Mouse (Mus musculus) kidney, postnatal 25 days (tissue): ENCODE results near the gene Elmo1.

Source experiments
- DNase-seq, 2 experiments: peaks; one replicate each; pipeline ENCODE4 v3.0.0; 2021; ENCODE audit warnings: mixed read lengths in 2 of 2

The Elmo1 gene

DNA sequence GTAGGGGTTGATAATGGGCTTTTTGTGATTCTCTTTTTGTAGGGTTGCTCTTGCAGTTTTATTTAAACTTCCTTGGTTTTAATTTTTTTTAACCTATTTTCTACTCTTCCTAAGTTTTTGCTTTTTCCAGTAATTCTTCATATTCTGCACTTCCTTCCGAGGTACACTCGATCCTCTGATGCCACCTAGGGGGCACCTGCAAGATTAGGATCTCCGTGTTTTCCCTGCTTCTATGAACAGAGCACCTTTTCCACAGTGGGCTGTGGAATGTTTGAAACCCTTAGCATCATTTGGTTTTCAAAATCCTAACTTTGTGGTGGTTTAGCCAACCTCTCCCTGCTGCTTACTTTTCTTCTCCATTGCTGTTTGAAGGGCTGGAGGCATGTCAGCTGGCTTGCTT is 181.4 kb downstream of the Elmo1 start:
- DNase-seq, result peak in 1 of 2 experiments; percentile 26

DNA sequence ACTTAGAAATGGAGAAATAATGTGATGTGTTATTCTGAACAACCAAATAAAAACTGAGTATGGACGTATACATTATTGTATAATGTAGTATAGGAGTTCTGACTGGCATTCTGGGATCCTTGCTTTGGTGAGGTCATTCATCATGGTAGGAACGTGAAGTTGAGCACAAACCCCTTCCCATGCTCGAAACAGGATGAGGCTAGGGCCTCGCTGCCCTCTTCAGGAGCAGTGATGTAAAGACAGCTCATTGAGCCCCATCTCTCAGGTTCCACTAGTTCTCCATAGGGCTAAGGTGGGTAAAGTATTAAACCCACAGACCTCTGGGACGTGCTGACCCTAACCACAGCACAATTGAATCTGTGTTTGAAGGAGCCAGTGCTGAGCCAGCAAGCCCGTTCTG is 182.2 kb downstream of the Elmo1 start:
- peak in 1 of 2 experiments; percentile 8 for DNase-seq

DNA sequence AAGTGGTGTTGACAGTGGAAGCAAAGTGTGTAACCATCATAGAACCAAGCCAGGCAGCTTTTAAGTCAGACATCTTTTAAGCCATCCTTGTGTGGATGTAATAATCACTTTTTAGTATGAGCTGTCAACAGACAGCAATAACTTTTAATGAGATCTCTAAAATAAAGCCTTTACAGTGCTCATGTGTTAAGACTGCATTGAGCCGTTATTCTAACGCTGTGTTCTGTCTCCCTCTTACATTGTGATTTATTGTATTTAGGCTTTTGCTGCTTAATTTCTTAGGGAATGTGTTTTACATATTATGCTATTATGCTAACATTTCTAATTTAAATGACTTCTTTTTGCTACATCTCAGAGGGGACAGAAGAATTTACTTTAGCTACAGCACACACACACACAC is 189.5 kb downstream of the Elmo1 start:
- no peak for DNase-seq

DNA sequence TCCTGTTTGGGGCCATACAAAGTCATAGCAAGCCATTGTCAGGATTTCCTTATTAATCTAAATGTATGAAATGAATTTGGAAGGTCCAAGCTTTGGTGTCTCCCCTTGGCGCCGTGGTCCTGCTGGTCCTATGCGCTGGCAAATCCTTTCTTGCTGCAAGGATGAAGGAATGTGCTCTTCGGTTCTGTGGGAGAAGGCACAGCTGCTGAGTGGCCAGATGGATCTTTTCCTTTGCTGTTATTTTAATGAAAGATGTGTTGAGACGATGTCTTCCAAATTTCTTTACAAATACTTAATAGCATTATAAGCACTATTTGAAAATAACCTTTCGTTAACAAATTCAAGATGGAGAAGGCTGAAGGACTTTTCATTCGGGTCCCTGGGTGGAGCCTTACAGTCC is 193.5 kb downstream of the Elmo1 start:
- DNase-seq, result no peak

DNA sequence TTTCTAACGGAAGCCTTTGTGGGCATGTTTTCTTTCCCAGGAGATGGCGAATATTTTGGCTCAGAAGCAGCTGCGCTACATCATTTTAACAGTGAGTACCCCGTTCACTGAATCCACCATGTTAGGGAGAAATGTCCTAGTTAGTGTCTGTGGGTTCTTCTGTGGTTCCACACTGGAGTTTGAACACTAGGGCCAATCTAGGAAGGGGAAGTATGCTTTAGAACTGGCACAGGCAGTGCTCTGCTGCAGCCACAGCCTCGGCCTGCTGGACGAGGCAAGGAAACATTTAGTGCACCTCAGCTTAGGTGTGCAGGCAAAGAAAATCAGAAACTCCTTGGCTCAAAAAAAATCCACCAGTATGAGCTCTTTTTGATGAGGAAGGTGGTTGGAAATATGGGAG is 196.3 kb downstream of the Elmo1 start:
- no peak for DNase-seq

DNA sequence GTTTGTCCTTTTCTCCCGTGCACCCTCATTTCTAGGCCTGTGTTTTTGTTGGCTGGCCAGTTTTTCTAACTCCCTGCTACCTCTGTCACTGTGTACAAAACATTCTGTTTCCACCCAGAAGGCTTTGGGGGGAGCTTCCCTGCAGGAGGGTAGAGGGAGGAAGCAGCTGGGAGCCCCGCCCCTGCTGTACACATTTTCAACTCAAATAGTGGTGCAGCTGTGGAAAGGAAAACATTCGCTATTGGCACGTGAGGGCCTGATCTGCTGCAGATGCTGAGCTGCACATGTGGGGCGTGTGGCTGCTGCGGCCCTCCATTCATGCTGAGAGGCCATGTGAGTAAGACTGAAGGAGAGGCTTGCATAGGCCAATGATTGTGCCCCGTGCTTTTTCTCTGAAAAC is 198.0 kb downstream of the Elmo1 start:
- DNase-seq, result peak; percentile 5 to 59

DNA sequence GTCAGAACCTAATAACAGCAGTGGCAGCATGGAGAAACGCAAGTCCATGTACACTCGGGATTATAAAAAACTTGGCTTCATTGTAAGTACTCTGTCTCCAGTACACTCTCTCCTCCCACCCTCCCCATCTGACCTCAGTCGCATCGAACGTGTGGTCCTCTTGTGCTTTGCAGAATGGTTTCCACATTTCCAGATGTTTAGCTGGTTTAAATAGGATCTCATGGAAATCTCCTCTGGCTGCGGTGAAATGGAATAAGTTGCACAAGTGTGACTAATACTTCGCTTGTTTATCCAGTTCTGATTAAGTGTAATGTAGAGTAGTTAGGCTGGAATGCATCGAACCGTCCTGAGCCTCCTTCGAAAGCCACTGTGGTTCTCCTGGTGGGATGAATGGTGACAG is 200.0 kb downstream of the Elmo1 start:
- DNase-seq, result no peak

DNA sequence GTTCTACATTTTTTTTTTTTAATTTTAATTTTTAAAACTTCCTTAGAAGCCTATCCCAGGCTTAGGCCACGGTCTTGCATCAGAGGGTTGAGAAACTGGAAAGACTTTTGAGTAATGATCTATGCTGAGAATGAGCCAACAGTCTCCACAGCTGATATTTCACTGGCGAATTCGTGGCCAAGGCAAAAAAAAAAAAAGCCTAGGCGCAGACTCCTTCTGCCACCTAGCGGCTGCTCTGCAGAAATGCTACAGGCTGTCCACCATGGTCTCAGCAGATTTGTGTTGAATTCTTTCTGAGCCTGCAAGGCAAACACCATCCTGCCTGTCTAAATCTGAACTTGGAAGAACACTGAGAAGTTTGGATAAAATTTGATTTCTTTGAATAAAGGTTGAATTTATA is 202.0 kb downstream of the Elmo1 start:
- DNase-seq, result peak; percentile 18 to 45

DNA sequence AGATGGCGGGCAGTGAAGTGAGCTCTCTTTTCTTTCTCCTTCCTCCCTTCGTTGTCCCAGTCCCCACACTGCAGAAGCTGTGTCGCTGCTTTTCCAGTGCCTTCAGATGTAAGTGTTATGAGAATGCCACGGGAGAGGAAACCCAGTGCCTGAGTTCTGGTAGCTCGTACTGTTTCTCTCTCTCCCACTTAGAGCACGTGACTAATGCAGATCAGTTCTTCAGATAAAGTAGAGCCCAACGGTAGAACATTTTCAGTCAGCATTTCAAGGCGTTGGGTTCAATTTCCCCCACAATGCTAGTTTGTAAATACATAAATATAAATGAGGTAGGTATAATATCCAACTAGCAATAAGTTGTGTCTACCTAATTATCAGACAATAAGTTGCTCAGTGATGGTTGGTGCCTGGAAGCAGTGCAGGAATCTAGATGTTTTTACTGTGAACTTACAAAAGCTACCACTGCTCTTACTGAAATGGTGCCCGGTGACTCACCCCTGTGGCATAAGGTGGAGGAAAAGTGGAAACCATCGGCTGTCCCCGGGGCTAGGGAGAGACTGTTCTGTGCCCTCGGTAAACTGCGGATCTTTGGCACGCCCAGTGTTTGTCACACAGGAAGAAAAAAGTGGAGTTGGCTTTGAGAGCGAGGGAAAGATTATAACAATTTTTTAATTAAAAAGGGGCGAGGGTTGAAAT is 205.0 kb downstream of the Elmo1 start:
- DNase-seq, result no peak

DNA sequence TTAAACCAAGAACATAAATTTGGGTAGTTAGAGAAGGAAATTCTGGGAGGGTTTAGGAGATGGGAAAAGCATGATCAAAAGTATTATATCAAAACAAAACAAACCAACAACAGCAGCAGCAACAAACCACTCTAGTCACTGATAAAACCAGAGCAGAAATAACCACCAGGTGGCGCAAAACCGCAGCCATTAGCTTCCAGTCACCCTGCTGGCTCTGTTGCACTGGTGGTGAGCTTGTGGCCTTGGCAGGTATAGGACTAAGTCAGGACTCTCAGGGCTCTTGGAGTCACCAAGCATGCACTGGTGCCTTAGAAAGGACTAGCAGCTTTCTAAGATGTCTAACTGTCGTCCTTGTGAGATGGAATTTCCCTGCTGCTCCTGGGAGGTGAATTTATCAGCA is 207.4 kb downstream of the Elmo1 start:
- peak in 1 of 2 experiments; percentile 81 for DNase-seq

DNA sequence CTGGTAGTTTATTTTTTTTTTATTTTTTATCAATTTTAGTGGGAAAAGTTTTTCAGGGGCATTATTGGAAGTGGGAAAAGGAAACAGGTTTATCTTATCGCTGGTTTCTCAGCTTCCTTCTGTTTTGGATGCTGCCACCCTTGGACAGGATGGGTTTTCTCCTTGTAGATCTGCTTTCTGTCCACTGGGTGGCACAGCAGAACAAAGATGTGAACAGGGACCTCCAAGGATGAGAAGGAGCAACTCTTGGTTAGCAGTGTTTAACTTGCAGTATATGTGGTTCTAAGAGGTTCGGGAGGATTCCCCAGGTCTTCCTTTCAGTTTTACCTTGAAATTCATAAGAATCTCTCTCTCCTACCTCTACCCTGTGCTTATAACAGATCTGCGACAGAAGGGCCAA is 209.0 kb downstream of the Elmo1 start:
- peak in 1 of 2 experiments; percentile 20 for DNase-seq

DNA sequence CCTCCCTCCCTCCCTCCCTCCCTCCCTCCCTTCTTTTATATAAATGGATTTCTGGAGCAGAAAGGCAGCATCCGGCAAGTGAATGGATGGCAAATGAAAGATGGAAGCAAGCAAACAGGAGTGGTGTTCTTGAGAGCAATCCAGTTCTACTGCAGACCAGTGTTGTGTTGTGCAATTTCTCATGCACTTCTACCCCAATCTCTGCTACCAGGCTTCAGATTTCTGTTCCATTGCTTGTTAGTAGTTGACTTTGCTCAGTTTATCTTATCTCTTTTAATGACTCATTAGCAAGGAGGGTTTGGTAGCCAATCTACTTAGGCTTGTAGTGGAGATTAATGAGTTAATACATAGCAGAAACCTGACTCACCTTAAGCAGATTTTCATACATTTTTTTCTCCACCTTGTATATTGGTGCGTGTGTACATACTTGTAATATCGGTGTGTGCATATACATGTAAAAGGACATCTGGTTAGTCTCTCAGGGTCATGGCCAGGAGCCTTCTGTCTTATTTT is 209.7 kb downstream of the Elmo1 start:
- DNase-seq, result no peak

DNA sequence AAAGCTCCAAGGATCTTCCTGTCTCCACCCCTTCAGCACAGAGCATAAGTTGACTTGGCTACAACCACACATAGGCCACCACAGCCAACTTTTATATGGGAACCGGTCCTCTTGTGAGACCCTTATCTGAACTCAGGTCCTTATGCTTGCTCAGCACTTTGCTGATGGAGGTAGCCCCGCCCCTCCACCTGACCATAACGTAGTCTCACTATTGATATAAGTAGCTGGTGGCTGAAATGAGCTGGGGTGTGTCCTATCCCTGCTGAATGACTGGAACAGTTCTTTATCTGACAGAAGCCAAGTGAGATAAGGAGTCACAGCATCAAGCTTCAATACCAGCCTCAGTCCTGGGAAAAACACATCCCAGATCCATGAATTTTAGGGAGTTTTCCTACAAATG is 210.2 kb downstream of the Elmo1 start:
- DNase-seq, result no peak

DNA sequence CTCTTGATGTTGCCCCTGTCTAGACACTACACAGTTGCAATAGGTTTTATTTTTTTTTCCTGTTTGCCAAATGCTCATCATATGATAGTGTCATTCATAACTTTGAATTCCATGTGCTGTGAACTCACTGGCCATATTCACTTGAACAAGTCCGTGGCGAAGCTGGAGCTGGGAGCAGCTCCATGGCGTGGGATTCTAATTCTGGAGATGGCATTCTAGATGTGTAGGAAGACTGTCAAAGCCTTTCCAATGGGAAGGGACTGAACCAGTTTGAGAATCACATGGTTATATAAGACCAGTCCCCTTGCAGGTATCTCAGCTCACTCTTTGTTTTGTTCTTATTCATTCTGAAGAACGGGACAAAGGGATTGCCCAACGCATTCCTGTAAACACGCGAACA is 211.4 kb downstream of the Elmo1 start:
- DNase-seq, result no peak

DNA sequence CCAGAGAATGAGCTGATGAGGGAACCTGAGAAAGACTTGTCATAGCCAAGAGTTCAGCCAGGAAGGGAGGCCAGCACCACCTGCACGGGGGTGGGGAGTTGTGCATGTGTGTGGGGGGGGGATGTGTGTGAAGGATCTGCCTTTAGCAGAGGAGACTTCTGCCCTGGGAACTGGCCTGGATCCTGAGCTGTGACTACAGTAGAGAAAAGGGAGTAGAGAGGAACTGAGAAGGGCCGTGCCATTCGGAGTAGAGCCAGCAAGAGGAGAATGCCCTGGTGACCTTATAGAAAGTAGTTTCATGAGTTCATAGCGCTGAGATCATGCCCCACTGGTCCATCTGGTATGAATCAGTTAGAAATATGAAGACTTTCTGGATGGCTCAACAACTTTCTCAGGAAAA is 215.2 kb downstream of the Elmo1 start:
- no peak for DNase-seq

DNA sequence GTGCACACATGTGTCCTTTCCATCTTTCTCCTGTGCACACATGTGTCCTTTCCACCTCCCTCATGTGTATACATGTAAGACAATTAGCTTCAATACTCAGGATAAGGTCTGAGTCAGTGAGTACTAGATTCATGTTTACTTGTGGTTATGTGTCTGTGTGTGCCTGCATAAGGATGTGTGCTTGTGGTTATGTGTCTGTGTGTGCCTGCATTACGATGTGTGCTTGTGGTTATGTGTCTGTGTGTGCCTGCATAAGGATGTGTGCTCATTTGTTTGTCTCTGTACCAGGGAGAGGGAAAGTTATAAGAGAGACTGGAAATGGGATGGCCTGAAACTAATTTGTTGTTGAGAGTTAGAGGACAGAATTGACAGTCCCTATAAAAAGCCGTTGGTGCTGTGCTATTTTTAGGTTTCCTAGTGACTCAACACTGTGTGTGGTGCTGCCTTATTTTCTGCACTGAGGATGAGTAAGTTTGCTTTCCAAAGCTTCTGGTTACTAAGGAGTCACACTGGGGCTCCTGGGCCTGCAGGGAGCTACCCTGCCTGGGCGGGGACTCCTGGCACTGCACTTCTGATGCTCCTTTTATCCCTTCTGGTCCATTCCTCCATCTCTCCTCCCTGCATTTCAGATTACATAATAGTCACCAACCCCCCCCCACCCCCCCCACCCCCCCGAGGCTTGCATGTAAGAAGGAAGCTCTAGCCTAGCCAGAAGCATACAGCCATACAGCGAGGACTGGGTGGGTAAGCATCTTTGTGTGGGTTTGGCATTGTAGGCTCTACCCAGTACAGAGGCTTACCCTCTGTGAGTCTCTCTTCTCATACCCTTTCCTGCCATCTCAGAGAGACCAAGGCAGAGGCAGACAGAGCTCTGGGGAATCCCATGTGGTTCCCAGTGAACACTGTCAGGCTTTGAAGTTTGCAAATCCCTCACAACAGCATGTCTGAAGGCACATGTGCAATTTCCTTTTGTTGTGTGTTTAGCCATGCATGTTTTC is 216.1 kb downstream of the Elmo1 start:
- DNase-seq, result no peak

DNA sequence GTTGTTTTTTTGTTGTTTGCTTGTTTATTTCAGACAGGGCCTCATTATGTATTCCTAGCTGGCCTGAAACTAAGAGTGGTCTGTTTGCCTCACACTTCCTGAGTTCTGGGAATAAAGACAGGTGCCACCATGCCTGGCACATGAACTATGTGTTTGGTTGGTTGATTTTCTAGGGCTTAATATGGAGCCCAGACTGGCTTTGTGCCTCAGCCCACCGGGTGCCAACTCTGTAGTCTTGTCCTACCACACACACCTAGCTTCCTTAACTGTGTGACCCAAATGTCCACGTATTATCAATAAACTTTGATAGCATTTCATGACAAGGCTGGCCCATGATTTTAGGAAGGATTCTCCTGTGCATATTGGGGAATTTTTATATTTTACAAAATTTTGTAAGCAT is 217.0 kb downstream of the Elmo1 start:
- DNase-seq, result no peak

DNA sequence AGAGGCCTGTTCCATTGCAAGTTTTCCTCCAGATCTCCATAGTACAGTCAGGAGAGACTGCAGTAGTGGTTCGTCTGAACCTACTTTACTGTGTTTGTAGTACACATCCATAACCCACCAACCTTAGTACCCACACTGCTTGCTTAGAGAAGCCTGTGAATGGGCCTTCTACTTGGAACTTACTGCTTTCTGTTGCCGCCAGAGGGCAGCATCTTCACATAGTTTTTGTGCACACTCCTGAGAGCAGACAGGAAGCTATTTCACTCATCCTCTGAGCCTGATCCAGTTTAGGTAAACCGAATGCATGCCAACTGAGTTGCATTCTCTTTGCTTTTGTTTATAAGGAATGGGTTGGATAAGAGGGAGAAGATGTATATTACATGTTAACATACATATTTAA is 221.2 kb downstream of the Elmo1 start:
- DNase-seq, result peak; percentile 79 to 91

DNA sequence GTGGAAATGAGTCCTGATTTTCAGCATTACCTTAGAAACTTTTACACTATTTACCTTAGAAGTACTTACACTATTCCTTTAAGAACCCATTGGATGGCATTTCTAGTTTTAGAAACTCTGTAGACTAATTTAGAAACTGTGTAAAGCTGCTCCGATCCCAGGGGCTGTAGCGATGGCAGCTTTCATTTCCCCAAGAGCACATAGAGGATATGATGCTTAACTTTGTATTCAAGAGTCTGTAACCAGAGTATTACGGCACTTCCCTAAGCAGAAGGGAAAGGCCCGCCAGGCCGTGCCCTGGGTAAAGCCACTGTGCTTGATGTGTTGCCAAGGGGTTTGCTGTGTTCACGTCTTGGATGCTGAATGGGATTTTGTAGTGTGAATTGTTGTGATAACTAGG is 222.9 kb downstream of the Elmo1 start:
- DNase-seq, result no peak

DNA sequence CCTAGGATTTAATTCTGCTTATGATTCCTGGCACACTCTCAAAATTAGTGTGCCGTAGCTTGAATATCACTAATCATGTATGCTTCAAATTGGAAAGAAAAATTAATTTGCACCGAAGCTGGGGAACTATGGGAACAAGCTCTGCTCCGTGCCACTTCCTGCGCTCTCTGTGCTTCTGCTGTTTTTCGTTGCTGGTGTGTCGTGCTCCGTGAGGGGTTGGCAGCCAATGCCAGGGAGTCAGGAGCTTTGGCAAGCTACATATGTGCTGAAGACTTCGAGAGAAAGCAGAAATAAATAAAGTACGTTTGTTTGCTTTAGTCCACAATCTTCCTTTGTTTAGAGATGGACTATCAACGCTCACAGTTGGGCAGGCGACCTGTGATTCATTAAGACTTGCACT is 225.7 kb downstream of the Elmo1 start:
- no peak for DNase-seq

DNA sequence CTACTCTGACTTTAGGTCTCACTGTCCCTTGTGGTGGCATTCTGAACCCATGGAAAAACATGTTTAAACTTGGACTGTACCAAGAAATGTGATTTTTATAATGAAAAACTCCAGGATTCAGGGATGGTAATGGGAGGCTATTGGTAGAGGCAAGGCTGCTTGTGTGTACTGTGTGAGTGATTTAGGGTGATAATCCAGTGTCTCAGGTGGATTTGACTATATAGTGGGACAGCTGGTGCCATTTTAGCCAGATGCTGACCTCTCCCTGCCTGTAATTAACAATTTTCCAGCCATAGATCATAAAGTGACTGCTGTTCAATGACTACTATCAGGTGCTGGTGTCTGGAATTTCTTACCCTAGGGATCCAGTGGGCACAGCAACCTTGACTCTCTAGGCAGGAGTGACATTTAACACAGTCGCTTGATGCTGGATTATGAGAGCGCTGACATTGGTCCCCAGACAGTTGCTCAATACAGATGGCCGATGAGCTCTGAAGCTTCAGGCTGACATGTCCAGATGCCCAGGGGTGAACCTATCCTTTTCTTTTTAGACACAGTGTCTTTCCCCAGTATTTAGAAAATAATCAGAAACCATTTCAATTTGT is 228.3 kb downstream of the Elmo1 start:
- no peak for DNase-seq

DNA sequence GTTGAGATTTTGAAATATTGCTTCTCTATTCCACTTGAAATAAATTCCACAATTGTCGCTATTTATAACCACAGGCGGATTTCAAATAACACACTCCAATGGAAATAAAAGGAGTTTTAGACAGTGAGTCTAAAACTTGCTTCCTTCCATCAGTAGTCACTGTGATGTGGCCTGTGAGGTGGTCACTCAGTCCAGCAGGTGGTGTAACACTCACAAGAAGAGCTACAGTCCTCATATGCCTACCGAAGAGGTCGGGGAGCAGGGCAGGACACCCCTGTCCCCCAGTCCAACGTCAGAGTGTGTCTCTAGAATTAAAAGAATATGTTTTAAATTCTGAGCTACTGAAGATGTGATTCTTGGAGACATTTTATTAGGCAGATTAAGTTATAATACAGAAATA is 229.8 kb downstream of the Elmo1 start:
- no peak for DNase-seq

DNA sequence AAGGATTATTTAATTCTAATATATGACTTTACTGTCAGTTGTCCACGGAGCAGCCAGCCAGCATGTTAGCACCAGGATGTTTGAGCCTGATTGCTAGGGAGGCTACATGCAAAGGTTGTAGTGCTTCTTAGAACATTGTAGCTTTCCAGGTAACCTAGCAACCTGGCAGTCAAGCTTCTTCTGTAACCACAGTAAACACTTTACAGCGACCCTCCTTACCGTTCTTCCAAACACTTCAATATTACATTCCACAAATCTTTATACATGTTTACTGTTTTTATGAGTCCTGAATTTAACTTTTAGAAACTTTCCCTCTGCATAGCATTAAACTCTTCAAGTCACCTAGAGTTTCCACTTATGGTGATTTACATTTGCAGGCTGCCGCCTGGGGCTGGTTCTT is 233.1 kb downstream of the Elmo1 start:
- DNase-seq, result no peak

DNA sequence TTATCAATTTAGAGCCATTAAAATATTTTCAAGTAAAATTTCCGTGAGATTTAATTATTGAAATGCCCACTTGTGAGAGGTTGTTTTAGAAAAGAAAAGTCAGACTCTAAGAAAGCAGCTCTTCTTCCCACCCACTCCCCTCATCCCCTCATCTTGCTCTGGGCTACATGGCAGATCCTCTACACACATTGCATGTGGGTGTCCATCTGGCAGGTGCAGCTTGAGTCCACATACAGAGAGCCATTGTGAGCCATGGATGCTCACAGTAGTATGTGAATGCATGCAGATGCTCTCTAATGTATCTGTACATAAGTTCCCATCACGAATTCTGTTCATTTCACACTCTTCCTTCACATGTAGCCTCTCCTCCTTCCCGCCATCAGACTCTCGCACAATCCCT is 236.7 kb downstream of the Elmo1 start:
- DNase-seq, result no peak
